Mouse (Mus musculus): ENCODE results near the gene Tbkbp1.

The Tbkbp1 gene

DNA sequence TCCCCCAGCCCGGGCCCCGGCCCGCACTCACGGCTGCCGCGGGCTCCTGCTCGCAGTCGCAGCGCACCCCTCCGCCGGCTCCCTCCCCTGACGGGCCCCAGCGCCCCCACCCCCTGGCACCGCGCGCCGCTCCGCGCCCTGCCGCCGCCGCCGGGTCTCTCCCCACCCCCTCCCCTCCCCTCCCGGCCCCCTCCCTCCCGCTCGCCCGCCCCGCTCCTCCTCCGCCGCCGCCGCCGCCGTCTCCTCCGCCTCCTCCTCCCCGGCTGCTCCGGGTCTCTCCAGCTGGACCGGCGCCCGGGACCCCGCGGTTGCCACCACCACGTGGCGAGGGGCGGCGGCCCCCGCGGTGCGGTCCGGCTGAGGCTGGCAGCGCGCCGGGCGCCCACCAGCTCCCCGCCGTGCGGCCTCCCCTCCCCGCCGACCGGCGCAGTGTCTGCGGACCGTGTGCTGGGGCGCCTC is at the start of gene Tbkbp1:
Gene Tbkbp1 (minus strand): TSS at position 153 of the 459 bp plus-strand sequence.
- peak; percentile 52 for DNase-seq (ENCODE audit: low read depth, low spot score)

DNA sequence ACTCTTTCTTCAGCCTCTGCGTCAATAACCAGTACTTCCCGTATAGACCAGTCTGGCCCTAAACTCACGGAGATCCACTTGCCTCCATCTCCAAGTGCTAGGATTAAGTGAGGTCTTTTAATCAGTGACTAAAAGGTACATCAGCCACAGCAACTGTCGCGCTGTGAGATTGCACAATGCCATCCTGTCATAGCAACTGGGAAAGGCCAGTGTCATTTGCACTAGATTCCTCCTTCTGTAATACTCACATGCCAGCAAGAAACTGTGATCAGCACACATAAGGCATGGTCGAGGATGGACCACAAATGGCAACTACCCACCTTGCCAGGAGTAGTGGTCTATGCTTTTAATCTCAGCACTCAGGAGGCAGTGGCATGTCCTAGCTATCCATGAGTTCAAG is 48.2 kb upstream of the Tbkbp1 start:
- no peak for DNase-seq (ENCODE audit: low read depth, low spot score)

DNA sequence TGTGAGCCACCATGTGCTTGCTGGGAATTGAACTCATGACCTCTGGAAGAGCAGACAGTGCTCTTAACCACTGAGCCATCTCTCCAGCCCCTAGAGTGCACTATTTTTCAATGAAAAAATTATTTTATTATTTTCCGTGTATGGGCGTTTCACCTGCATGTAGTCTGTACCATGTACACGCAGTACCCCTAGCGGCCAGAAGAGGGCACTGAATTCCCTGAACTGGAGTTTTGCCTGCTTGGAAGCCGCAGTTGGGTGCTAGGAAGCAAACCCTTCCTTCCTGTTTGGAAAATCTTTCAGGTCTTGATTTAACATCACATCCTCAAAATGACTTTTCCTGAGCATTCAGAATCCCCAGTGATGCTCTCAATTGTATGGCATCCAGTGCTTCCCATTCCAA is 47.3 kb upstream of the Tbkbp1 start:
- peak; percentile 80 for DNase-seq (ENCODE audit: low read depth, low spot score)

DNA sequence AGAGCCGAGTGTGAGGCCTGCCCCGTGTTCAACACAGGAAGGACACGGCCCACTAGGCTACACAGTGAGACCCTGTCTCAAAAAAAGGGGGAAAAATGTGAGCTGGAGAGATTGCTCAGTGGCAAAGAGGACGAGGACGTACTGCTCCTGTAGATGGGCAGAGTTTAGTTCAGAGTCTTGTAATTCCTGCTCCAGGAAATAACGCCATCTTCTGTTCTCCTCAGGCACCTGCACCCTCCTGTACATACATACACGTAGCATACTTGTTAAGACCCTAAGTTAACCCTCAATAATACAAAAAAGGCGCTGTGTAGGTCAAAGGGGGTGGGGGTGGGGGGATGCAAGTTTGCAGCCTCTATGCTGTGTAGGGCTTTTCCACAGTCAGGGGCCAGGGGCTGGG is 45.7 kb upstream of the Tbkbp1 start:
- no peak for DNase-seq (ENCODE audit: low read depth, low spot score)

DNA sequence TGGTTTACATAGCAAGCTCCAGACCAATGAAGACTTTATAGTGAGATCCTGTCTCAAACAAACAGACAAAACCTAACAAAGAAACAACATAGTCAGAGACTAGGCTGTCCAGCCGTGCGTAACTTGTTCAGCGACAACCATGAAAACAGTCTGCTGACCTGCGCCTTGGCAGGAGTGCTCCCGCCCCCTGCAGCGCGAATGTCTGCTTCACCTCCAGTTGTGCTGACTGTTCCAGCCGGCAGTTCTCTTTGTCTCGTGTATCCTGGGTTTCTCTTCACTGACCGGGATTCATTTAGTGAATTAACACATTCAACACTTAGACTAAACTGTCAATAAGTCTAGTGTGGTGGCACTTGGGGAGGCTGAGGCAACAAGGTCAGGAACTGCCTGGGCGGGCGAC is 45.2 kb upstream of the Tbkbp1 start:
- no peak for DNase-seq (ENCODE audit: low read depth, low spot score)

DNA sequence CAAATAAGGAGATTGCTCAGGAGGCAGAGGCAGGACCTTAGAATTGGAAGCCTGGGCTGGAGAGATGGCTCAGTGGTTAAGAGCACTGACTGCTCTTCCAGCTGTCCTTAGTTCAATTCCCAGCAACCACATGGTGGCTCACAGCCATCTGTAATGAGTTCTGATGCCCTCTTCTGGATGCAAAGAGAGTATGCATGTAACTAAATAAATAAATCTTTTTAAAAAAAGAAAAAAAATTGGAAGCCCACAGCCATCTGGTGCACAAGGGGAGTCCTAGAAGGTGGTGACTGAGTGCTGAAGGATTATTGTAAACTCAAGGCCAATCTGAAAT is 41.3 kb upstream of the Tbkbp1 start:
- no peak for DNase-seq (ENCODE audit: low read depth, low spot score)

DNA sequence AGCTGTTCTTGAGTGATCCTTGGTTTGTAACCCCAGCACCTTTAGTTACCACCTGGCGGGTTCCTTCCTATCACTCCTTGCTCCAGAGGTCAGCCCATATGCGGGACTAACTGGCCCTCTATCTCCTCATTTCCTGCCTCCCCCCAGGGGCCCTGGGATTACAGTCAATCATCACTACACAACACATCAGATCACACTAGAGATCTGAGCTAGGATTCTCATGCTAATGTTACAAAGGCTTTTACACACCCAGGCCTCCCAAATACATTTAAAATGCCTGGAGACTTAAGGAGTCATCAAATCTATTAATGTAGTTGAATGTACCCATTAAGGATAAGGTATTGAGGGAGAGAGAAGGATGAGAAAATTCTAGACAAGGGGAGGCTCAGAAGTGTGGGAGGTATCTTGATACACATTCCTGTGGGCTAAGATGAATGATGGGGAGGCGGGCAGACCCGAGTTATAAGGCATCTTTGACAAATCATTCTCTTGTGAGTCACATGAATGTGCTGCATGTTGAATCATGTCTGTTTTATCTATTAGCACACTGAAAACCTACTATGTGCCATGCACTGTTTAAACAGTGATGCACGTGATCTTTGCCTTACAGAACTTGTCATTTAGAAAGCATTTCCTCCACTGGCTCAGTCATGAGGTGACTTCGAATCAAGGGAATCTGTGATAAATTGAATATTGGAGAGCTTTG is 40.8 kb upstream of the Tbkbp1 start:
- DNase-seq (ENCODE audit: low read depth, low spot score) = no peak

DNA sequence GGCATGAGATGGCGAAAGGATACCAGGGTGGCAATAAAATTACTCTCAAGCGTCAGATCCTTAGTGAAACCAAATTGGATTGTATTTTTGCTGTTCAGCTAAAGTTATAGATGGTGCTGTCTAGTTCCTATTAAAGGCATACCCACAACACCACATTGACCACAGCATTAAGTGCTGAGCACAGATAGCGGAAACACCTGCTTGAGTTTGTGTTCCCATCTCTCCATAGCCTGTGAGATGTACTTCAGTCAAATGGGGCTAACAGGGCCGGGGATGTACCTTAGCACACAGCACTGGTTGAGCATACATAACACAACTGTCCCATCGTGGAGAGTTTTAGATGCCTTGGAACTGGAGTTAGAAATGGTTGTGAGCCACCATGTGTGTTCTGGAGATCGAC is 39.7 kb upstream of the Tbkbp1 start:
- no peak for DNase-seq (ENCODE audit: low read depth, low spot score)

DNA sequence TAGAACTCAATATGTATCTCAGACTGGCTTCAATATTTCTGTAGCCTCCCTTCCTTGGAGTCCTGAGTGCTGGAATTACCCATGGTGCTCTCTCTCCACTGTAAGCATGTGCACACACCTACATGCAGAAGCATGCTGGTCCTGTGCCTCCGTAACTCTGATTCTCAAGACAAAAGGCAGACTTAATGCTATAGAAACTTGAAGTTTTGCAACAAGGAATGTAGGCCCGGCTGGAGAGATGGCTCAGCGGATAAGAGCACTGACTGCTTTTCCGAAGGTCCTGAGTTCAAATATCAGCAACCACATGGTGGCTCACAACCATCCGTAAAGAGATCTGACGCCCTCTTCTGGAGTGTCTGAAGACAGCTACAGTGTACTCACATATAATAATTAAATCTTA is 38.4 kb upstream of the Tbkbp1 start:
- peak; percentile 12 for DNase-seq (ENCODE audit: low read depth, low spot score)

DNA sequence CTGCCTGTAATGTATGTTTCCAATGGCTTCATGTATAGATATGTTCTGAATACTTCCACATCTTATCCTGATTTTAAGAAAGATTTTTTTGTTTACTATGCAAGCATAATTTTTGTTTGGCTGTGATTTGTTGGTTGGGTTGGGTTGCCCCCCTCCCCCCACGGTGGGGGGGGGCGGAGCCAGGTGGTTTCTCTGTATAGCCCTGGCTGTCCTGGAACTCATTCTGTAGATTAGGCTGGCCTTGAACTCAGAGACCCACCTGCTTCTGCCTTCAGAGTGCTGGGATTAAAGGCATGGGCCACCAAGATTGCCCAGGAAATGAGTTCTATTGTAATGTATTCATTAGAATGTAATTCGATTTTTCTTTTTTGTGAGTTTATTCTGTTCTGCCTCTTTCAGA is 37.9 kb upstream of the Tbkbp1 start:
- DNase-seq (ENCODE audit: low read depth, low spot score) = peak; percentile 29

DNA sequence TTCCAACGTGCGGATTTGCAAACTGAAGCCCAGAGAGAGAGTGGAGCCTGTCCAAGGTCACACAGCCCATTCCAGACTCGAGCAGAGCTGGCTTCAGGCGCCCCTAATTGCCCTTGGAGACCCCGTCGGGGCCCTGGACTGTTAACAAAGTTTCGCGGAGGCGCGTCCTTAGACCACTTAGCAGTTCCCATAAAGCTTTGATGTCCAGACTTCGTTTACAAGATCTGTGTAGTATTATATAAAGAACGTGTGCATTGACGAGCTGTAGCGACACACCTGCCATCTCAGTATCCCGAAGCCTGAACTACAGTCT is 37.3 kb upstream of the Tbkbp1 start:
- no peak for DNase-seq (ENCODE audit: low read depth, low spot score)

DNA sequence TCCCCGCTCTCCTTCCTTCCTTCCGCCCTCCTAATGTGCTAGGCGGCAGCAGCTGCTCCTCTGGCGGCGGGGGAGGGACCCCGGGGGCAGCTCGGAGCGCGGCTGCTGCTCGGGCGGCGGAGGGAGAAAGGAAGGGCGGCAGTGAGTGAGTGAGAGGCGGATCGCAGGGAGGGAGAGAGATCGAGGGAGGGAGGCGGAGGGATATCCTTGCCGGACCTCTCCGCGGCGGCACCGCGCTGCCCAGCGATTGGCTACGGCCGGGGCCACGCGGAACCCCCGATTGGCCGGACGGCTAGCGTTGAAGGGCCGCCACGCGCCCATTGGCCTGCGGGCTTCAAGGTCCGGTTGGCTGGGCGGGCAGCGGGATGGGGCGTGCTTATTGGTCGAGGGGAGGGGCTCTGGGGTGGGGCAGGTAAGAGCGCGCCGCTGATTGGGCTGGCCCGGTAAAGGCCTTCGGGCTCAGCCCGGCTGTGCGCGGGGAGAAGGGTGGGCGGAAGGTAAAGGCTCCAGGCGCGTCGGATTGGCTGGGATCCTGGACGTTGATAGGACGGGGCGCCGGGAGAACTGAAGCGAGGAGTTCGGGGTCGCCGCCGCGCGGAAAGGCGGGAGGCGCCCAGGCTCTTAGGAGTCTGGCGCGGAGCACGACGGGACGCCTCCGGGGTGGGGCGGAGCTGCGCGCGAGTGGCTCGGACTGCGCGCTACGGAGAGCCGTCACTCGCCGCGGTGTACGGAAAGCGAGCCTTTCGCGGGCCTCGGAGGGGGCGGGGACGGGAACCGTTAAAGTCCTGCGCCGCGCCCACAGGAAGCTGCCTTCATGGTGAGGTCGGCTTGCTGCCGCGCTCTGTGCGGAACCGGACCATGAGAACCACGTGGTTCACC is 36.7 kb upstream of the Tbkbp1 start, which contains the start of gene Kpnb1:
Gene Kpnb1 (minus strand): TSS at position 118 of the 879 bp plus-strand sequence.
- DNase-seq (ENCODE audit: low read depth, low spot score) = peak; percentile 99

DNA sequence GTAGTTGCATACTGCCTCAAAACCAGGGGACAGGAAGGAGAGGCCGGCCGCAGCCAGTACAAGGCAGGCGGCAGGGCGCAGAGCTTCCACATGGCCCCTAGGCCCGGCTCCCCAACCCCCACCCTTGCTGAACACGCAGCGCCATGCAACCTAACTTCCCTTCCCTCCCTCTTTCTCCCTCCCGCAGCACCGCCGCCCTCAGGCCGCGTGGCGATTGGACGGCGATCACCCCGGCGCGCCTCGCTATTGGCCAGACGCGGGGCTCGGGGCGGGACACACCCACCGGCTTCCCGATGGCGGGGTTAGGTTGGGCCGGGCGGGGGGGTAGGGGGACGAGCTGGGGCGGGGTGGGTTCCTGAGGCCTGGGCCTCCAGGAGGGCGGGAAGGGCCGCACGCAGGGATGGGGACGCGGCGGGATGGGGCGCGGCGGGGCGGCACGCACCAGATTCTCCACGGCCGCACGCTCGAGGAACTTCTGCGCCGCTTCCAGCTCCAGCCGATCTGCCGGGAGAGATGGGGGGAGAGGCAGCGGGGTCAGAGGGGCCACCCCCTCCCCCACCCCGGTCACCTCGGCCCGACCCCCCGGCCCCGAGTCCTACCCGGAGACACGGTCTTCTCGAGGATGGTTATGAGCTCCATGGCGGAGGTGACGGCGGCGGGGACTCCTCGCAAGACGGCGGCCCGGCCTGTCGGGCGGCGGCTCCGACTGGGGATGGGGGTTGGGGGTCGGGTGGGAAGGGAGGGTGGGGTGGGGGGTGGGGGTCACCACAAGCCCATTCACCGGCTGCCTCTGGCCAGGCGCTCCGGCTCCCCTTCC is 35.9 kb upstream of the Tbkbp1 start:
- DNase-seq (ENCODE audit: low read depth, low spot score) = peak; percentile 97

DNA sequence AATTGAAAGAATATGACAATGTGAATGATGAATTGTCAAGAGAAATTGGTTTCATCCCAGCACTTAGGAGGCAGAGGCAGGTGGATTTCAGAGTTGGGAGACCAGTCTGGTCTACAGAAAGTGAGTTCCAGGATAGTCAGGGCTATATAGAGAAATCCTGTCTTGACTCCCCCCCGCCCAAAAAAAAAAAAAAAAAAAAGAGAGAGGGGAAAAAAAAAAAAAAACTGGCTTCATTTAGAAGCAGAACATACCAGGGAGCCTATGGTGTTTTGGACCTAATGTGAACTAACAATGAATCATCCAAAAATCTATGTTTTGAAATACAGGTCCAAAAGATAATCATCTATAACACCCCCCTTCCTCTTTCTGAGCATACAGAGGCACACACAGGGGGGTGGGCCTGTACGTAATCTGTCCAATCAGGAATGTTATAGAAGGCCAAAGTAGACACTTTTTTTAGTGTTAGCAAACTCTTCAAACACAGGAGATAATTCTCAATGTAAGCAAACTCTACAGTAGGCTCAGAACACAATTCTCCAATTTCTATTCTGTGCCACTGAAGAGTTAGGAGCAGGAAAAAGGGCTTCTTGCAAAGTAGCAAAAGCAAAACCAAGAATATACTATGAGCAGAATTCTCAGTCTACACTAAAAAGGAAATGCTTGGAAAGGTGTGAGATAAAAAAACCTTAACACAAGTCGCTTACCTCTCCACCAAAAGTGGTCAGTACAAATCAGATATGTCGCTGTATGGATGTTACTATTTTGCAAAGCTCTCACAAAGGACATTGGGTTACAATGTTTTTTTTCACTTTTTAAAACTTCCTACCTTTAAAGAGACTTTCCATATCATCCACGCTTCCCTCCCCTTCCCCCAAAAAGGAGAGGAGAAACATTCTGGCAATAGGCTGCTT is 34.7 kb upstream of the Tbkbp1 start:
- no peak for DNase-seq (ENCODE audit: low read depth, low spot score)

DNA sequence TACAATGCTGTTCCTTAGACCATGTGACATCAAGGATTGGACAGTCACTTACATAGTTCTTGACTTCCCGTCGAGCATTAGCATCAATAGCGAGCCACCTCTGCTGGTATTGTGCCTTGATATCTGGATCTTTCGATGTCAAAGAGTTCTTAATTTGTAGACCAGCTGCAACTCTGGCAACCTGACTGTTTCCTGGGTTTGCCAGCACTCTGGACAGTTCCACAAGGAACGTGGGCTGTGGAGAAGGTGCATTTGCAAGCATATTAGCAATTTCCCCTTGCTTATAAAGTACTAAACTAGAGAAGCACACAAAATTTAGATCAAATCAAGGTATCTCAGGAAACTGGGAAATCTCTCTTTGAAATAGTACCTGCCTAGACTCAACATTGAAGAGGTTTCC is 33.6 kb upstream of the Tbkbp1 start:
- no peak for DNase-seq (ENCODE audit: low read depth, low spot score)

DNA sequence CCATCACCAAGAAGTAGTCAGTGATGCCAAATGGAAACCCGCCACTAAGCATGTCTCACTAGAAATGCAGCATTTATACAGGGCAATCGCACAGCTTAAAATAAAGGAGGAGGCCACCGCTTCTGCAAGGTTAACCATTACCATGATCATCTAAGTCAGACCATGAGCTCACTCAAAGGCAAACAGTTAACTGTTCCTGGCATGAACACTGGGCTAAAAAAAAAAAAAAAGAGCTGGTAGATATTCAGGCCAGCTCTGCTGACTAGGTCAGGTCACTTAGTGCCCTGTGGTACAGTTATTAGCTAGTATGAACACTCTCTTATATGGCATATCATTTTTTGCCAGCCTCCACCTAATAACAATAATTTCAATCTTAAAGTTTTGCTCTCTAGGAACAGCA is 31.2 kb upstream of the Tbkbp1 start:
- no peak for DNase-seq (ENCODE audit: low read depth, low spot score)

DNA sequence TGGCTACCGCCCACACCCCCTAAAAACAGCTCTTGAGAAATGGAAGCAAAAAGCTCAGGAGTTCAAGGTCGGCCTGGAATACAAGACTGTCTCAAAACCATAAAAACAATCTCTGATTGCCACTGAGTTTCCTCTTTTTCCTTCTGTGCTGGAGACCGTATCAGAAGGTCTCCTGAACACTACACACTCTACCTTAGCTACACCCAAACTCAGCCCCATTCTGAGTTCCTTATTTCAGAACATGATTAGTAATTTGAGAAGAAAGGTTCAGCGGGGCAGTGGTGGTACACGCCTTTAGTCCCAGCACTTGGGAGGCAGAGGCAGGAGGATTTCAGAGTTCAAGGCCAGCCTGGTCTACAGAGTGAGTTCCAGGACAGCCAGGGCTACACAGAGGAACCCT is 29.8 kb upstream of the Tbkbp1 start:
- no peak for DNase-seq (ENCODE audit: low read depth, low spot score)

DNA sequence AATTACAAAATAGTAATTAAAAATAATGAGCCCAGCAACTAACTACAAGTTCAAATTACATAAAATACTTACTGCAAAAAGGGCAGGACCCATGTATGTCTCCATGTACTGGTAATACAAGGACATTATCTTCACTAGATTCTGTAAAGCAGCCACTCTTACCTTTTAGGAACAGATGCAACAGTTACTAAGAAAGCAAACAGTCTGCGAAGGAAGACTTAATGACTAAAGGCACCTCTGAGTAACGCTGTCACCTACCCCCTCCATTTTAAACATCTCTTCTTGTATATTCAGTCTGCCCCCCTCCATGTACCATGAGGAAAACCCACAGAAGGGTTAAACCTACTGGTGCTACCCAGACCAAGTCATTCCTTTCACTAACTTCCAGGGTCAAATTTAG is 26.9 kb upstream of the Tbkbp1 start:
- DNase-seq (ENCODE audit: low read depth, low spot score) = no peak

DNA sequence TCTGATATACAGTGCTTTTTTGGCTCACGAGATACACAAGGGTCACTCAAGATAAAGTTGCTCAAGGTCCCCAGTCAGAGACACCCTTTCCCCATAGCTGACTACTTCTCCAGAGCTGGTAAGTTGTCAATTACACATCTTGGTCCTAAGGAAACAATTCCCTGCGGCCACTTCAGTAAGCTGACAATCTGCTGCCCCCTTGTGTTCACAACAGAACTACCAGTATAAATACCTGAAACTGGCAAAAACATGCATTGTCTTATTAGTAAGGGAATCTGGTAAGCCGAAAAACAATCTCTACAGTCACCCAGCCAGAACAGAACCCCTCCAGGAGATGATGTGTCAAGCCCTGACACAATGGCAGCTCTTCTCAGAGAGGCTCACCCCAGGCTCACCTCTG is 25.6 kb upstream of the Tbkbp1 start:
- DNase-seq (ENCODE audit: low read depth, low spot score) = peak; percentile 73

DNA sequence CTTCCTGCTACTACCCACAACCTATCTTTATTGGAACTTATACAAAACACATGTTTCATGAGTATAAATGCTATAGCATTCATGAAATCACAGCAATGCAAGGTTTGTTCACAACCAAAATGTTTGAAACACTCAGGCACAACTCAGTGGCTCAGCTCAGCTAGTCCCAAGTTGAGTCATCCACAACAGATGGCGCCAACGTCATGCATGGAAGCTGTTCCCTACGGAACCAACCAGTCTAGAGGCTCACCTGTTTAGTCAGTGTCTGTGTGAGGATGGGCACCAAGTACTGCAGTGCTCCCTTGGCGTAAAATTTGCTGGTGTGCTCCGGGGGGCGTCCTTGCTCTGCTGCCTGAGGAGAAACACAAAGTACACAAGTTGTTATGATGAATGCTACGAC is 24.2 kb upstream of the Tbkbp1 start:
- no peak for DNase-seq (ENCODE audit: low read depth, low spot score)

DNA sequence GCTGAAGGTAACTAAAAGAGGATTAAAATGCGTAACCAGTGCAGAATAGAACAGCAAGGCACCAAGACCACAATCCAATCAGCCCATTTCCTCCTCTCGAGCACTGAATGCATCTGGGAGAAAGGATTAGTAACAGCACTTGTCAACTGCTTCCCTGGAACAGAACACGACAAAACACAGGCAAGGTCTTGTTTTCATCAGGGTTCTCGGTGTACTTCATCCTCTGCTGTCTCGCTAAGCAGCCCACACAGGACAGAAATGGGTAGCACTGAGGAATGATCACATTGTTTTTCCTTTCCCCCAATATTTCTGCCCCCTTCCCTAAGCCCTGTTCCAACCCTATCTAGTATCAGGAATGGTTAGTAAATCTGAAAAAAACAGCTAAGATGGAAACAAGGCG is 9.0 kb upstream of the Tbkbp1 start:
- DNase-seq (ENCODE audit: low read depth, low spot score) = no peak

Data from CD4-positive, CD25-positive, alpha-beta regulatory T cell, adult 2 months (primary cell).